Mouse (Mus musculus) hindbrain, embryonic 15.5 days (tissue): ENCODE measurements around the gene Zfp770. TPM values are rescaled to one million over a fixed set of nuclear protein-coding genes. Genes with fewer than 3 reads are reported as not detected.

Experiments used
- ATAC-seq: fragments of 200-750 bp; cut with Nextera tagmentation; 2 replicates; pipeline ENCODE4 v1.8.0; 2017; ENCODE audit warnings: low read depth, moderate number of reproducible peaks, moderate TSS enrichment; ENCODE audit not compliant: low FRiP score
- H3K27ac ChIP-seq: fragments of 300-500 bp; sonication (generic); replicated peaks from 2 replicates; pipeline ENCODE4 v1.5.1; 2015; ENCODE audit warnings: mild to moderate bottlenecking, inconsistent platforms
- H3K27me3 ChIP-seq: fragments of 300-500 bp; sonication (generic); 2 replicates; pipeline ENCODE4 v1.6.1; 2015; ENCODE audit warnings: control low read depth, inconsistent platforms
- H3K36me3 ChIP-seq: fragments of 300-500 bp; sonication (generic); 2 replicates; pipeline ENCODE4 v1.6.1; 2015; ENCODE audit warnings: control low read depth, inconsistent platforms
- H3K4me1 ChIP-seq: fragments of 300-500 bp; sonication (generic); replicated peaks from 2 replicates; pipeline ENCODE4 v1.6.1; 2015; ENCODE audit warnings: control low read depth, inconsistent platforms
- H3K4me2 ChIP-seq: fragments of 300-500 bp; sonication (generic); 2 replicates; pipeline ENCODE4 v1.6.1; 2015; ENCODE audit warnings: moderate library complexity, mild to moderate bottlenecking, inconsistent platforms
- H3K4me3 ChIP-seq: fragments of 300-500 bp; sonication (generic); 2 replicates; pipeline ENCODE4 v1.5.1; 2015; ENCODE audit warnings: mild to moderate bottlenecking, inconsistent platforms
- H3K9ac ChIP-seq: fragments of 300-500 bp; sonication (generic); 2 replicates; pipeline ENCODE4 v1.6.1; 2015; ENCODE audit warnings: inconsistent platforms
- H3K9me3 ChIP-seq: fragments of 300-500 bp; sonication (generic); 2 replicates; pipeline ENCODE4 v1.6.1; 2016; ENCODE audit warnings: control low read depth, inconsistent platforms
- WGBS: fragments of 180-500 bp; shearing (Covaris S2); methylation state at CpG from one replicate; pipeline ENCODE4 v1.1.7; 2015; 5-methylcytosine and 5-hydroxymethylcytosine counted together
- polyA plus RNA-seq: library from polyadenylated mRNA; unstranded; fragments of >200 nt; fragmentation: Nextera tagmentation; extraction: Ambion mirVana; gene quantifications from 2 replicates; pipeline ENCODE4 v1.2.1, GENCODE M21; 2015

Gene Zfp770
- polyA plus RNA-seq, 1 experiment from 2014 or later, result 5.2 TPM

DNA sequence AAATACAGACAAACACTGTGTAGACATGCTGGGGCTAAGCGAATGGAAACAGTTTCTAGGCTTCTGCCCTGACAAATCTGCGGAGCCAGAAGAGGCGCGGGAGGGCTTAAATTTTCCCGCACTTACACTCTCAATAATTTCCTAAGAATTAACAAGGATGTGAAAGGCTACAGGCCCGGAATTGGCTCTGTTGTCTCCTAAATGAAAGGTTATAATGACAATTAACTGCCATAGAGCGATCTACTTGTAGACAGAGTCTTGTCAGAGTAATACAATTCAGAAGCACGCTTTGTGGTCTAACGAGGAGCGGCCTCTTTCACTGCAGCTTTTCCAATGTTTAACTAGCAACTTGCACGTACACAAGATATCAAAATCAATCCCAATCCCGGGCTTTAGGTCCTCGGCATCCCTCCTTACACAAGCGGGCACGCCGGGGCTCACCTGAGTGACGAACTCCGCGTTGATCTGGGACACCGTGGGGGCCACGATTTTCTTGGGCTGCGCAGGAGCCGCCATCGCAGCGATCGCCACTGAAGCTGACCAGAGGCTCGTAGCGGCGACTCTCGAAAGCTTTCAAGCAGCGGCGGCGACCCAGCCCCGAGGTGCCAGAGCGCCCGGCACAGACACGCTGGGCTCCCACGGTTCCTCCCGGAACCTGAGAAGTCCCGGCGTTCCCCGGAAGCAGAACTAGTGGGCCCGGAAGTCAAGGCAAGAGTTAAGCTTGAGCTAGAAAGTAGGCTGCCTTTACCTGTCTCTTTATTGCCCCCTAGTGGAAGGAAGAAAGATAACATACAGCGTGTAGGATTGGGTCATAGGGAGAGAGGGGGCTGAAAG, 26.4 kb downstream of the Zfp770 start:
- peaks cover 9% of the 10 kb centered on the region; the same call in 1 of the 2 replicates for H3K36me3 ChIP-seq
- H3K9me3 ChIP-seq, result no peaks in the 10 kb centered on the region
- peak overlapping the region; percentile 93 for H3K4me2 ChIP-seq
- ATAC-seq, result peak; percentile 96
- H3K4me3 ChIP-seq, result peak overlapping the region; percentile 78
- H3K27ac ChIP-seq, result 0 out of 2 replicates have a peak overlapping the region, but pooled peaks have one; percentile 29
- peak overlapping the region; percentile 85 for H3K9ac ChIP-seq
- under 1% methylated on average over 44 of the region's 44 CpGs for WGBS
- no peaks in the 10 kb centered on the region for H3K27me3 ChIP-seq
- H3K4me1 ChIP-seq, result peaks cover 17% of the 10 kb centered on the region

- Histone ChIP-seq H3K4me1 (peaks cover 17% of the 10 kb centered on the region), H3K4me3 (no peak overlapping the region), H3K36me3 (peaks cover 9% of the 10 kb centered on the region; the same call in 1 of the 2 replicates), H3K9ac (no peak overlapping the region), H3K9me3 (no peaks in the 10 kb centered on the region), H3K27me3 (no peaks in the 10 kb centered on the region), H3K4me2 (no peak overlapping the region; the same call in 1 of the 2 replicates), H3K27ac (no peak overlapping the region)
- no peak for ATAC-seq
These were observed 28.0 kb downstream of the Zfp770 start for GRCm38 (mm10) chr2:114173248-114173647.

DNA sequence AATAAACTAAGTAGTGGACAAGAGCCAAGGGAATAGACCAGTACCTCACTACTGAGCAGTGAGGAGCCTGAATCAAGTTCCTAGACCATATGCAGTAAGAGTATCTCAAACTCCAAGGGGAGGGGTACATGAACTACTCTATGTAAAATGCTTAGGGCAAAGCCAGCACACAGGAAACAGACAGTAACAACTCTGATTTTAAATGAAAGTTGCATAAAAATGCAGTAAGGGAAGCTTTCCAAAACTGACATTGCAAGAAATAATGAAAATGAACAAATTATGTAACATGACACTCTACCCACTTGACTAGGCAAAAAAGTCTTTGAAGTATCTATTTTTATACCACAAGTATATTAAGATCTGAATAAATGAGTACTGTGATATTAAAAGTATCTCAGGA, 33.4 kb downstream of the Zfp770 start:
- no peak for ATAC-seq
- no peak overlapping the region for H3K4me3 ChIP-seq
- H3K9me3 ChIP-seq, result no peaks in the 10 kb centered on the region
- 0 out of 2 replicates have a peak, but pooled peaks cover 2% of the 10 kb centered on the region for H3K4me1 ChIP-seq
- peaks cover 44% of the 10 kb centered on the region for H3K36me3 ChIP-seq
- H3K4me2 ChIP-seq, result no peak overlapping the region
- H3K9ac ChIP-seq, result no peak overlapping the region
- H3K27me3 ChIP-seq, result no peaks in the 10 kb centered on the region
- H3K27ac ChIP-seq, result no peak overlapping the region

DNA sequence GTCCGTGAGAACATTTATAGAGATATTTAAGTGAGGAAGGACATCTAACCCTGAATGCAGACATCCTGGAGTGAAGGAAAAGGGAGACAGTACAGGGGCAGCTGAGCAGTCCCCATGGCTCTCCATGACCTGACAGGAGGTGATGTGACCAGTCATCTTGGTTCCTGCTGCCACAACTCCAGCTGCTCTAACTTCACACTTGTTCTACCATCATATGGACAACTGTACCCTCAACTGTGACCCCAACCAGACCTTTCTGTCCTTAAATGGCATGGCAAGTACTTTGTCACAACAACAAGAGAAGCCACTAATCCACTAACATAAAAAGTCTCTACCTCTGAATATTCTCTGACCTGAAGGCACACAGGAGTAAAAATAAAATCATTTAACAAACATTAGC, 39.3 kb downstream of the Zfp770 start:
- Histone ChIP-seq H3K9me3 (no peaks in the 10 kb centered on the region), H3K4me1 (no peaks in the 10 kb centered on the region), H3K27ac (no peak overlapping the region), H3K4me3 (no peak overlapping the region), H3K9ac (no peak overlapping the region), H3K27me3 (no peaks in the 10 kb centered on the region), H3K36me3 (peaks cover 62% of the 10 kb centered on the region), H3K4me2 (no peak overlapping the region)
- no peak for ATAC-seq
- WGBS, result 86% methylated on average over 1 of the region's 1 CpGs

DNA sequence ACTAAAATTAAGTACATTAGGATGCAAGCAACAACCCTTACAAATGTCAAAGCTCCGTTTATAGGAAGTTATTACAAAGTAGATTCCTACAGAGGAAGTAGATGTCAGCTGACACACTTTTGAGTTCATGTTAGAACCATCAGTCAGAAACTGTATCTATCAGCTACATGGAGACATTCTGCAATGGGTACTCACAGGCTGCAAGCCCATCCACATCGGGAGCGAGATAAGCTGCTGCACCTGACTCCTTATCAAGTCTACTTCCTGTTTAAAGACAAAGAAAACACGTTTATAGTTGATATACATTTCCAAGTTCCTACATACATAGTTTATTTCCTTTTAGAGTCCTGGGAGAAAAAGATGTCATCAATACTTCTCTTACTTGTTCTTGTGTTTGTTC, 43.9 kb downstream of the Zfp770 start:
- H3K4me2 ChIP-seq, result no peak overlapping the region
- peaks cover 68% of the 10 kb centered on the region for H3K36me3 ChIP-seq
- H3K27ac ChIP-seq, result no peak overlapping the region
- WGBS, result 91% methylated on average over 4 of the region's 4 CpGs
- no peak for ATAC-seq
- H3K9ac ChIP-seq, result no peak overlapping the region
- H3K4me1 ChIP-seq, result no peaks in the 10 kb centered on the region
- no peak overlapping the region for H3K4me3 ChIP-seq
- H3K9me3 ChIP-seq, result no peaks in the 10 kb centered on the region
- H3K27me3 ChIP-seq, result no peaks in the 10 kb centered on the region

DNA sequence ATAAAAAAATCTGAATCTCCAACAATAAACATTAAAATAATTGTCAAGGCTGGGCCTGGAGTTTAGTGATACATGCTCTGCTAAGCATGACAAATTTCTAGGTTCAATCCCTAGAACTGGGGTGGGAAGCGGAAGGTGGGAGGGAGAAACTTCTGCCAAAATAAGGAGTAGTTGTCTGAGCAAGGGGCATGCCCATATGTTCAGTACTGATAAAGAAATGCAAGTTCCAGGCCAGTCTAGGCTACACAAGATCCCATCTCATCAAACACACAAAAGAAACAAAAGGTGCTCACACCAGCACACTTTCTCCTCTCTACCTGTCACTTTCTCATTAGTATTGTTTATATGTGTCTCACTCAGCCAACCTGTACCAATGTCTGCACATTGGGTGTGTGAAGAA, 44.6 kb downstream of the Zfp770 start:
- H3K36me3 ChIP-seq, result peaks cover 68% of the 10 kb centered on the region
- no peak overlapping the region for H3K9ac ChIP-seq
- no peaks in the 10 kb centered on the region for H3K4me1 ChIP-seq
- H3K9me3 ChIP-seq, result no peaks in the 10 kb centered on the region
- H3K4me2 ChIP-seq, result no peak overlapping the region
- no peak for ATAC-seq
- H3K27me3 ChIP-seq, result no peaks in the 10 kb centered on the region
- 89% methylated on average over 1 of the region's 1 CpGs for WGBS
- H3K4me3 ChIP-seq, result no peak overlapping the region
- no peak overlapping the region for H3K27ac ChIP-seq

GRCm38 (mm10) chr2:114153247-114153646, 48.0 kb downstream of the Zfp770 start:
- H3K4me3 ChIP-seq, result no peak overlapping the region
- no peaks in the 10 kb centered on the region for H3K9me3 ChIP-seq
- no peaks in the 10 kb centered on the region for H3K27me3 ChIP-seq
- no peaks in the 10 kb centered on the region for H3K4me1 ChIP-seq
- 88% methylated on average over 6 of the region's 6 CpGs for WGBS
- ATAC-seq, result no peak
- no peak overlapping the region for H3K9ac ChIP-seq
- H3K27ac ChIP-seq, result no peak overlapping the region
- H3K36me3 ChIP-seq, result peaks cover 72% of the 10 kb centered on the region
- H3K4me2 ChIP-seq, result no peak overlapping the region

DNA sequence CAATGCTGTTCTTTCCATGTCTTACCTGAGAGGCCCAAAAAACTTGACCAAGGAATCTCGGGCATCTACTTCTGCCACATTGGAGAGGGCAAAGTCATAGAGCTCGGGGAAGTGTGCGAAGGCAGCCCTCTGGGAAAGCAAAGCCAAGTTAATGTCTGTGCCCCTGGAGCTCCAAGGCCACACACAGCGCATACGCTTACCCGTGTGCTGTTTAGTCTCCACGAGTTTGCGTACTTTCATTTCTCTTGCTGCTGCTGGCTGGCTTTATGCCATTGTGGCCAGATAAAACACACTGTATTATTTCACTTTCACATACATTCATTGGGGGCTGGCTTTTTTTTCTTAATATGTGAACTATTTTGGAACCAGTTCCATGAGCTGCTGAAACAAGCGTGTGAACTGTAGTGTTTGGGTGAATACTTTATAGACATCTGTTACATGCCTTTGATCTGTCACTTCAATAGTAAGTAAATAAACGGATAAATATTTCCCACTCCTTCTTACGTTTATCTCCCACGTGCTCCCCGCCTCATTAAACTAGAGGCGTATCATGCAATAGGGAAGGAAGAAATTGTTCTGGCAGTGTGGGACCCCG, 54.3 kb downstream of the Zfp770 start:
- no peak overlapping the region for H3K27ac ChIP-seq
- no peak for ATAC-seq
- H3K9ac ChIP-seq, result no peak overlapping the region
- H3K9me3 ChIP-seq, result no peaks in the 10 kb centered on the region
- H3K4me3 ChIP-seq, result no peak overlapping the region
- no peak overlapping the region for H3K4me2 ChIP-seq
- no peaks in the 10 kb centered on the region for H3K27me3 ChIP-seq
- WGBS, result 93% methylated on average over 15 of the region's 15 CpGs
- no peaks in the 10 kb centered on the region for H3K4me1 ChIP-seq
- peaks cover 67% of the 10 kb centered on the region for H3K36me3 ChIP-seq

GRCm38 (mm10) chr2:114145315-114145801, 55.9 kb downstream of the Zfp770 start:
- 81% methylated on average over 6 of the region's 6 CpGs for WGBS
- H3K4me2 ChIP-seq, result no peak overlapping the region
- H3K27me3 ChIP-seq, result no peaks in the 10 kb centered on the region
- H3K4me3 ChIP-seq, result no peak overlapping the region
- peaks cover 72% of the 10 kb centered on the region for H3K36me3 ChIP-seq
- H3K9me3 ChIP-seq, result no peaks in the 10 kb centered on the region
- no peak overlapping the region for H3K27ac ChIP-seq
- no peaks in the 10 kb centered on the region for H3K4me1 ChIP-seq
- ATAC-seq, result no peak
- no peak overlapping the region for H3K9ac ChIP-seq

DNA sequence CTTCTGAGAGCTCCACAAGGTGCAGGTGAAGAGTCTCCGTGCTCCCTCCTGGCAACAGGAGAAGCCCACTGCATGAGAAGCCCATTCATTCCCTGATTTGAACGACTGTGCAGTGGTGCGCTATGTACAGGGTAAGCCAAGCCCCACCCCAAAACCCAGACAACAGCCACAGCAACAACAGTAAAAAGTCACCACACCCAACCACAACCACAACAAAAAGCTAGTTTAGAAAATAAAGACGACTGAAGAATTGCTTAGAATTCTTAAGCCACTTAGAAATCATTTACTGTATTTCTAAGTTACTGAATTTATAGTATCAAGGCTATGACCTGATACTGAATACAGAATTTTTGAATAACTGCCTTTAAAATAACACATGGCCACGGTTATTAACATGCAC, 56.4 kb downstream of the Zfp770 start:
- WGBS, result 94% methylated on average over 5 of the region's 5 CpGs

DNA sequence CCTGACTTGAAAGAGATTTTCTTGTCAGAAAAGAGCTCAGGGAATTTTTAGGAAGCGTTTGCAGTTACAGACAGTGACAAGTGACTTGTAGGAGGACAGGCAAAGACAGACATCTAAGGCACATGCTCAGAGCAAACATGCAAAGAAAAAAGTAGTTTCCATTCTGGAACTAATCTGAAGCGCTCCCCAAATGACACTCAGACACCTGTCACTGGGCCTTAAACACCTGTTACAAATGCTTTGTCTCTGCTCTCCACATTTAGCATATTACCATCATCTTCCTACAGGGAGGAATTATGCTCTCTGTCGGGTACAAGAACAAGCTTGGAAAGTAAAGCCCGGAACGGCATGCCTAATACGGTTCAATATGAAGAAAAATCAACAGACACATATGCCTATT, 57.4 kb downstream of the Zfp770 start:
- Histone ChIP-seq H3K27me3 (no peaks in the 10 kb centered on the region), H3K4me1 (no peaks in the 10 kb centered on the region), H3K4me2 (no peak overlapping the region), H3K27ac (no peak overlapping the region), H3K4me3 (no peak overlapping the region), H3K36me3 (peaks cover 74% of the 10 kb centered on the region), H3K9ac (no peak overlapping the region), H3K9me3 (no peaks in the 10 kb centered on the region)
- whole genome bisulfite sequencing, result 88% methylated on average over 6 of the region's 6 CpGs
- no peak for ATAC-seq

More for the DNA sequence above, 56.4 kb downstream of the Zfp770 start:
- Histone ChIP-seq H3K4me2 (no peak overlapping the region), H3K9me3 (no peaks in the 10 kb centered on the region), H3K36me3 (peaks cover 72% of the 10 kb centered on the region), H3K27me3 (no peaks in the 10 kb centered on the region), H3K4me1 (no peaks in the 10 kb centered on the region), H3K27ac (no peak overlapping the region), H3K9ac (no peak overlapping the region), H3K4me3 (no peak overlapping the region)
- no peak for ATAC-seq
